Mouse (Mus musculus) limb, embryonic 10.5 days (tissue): ENCODE data around the gene Atp5f1. TPM values are rescaled to one million over a fixed set of nuclear protein-coding genes. Genes with fewer than 3 reads are reported as not detected.
"Not testable (repeated sequence)": the region's sequence is repeated elsewhere in the genome, so short reads cannot be mapped to it uniquely, and the experiment has no call there.

ENCODE experiments used
- DNase-seq: peaks from one replicate; pipeline ENCODE4 v3.0.0-alpha.2; 2017; ENCODE audit warnings: low spot score
- H3K27ac ChIP-seq: fragments of 300-500 bp; sonication (generic); 2 replicates; pipeline ENCODE4 v1.5.1; 2016; ENCODE audit warnings: mild to moderate bottlenecking
- H3K27me3 ChIP-seq: fragments of 300-500 bp; sonication (generic); 2 replicates; pipeline ENCODE4 v1.6.1; 2016; ENCODE audit warnings: low read depth, mild to moderate bottlenecking; ENCODE audit not compliant: poor library complexity, severe bottlenecking
- H3K36me3 ChIP-seq: fragments of 300-500 bp; sonication (generic); 2 replicates; pipeline ENCODE4 v1.6.1; 2016; ENCODE audit warnings: mild to moderate bottlenecking, moderate library complexity
- H3K4me1 ChIP-seq: fragments of 300-500 bp; sonication (generic); 2 replicates; pipeline ENCODE4 v1.6.1; 2016
- H3K4me3 ChIP-seq: fragments of 300-500 bp; sonication (generic); 2 replicates; pipeline ENCODE4 v1.5.1; 2016; ENCODE audit warnings: mild to moderate bottlenecking, moderate library complexity
- H3K9me3 ChIP-seq: fragments of 300-500 bp; sonication (generic); replicated peaks from 2 replicates; pipeline ENCODE4 v1.6.1; 2016; ENCODE audit warnings: mild to moderate bottlenecking
- whole genome bisulfite sequencing: fragments of 180-500 bp; shearing (Covaris S2); methylation state at CpG from one replicate; pipeline ENCODE4 v1.1.7; 2016; 5-methylcytosine and 5-hydroxymethylcytosine counted together
- polyA plus RNA-seq: library from polyadenylated mRNA; unstranded; fragments of >200 nt; fragmentation: Nextera tagmentation; extraction: Ambion mirVana; gene quantifications from 2 replicates; pipeline ENCODE4 v1.2.1, GENCODE M21; 2016

The Atp5f1 gene
- polyA plus RNA-seq = 464 and 473 TPM in 2 replicates

DNA sequence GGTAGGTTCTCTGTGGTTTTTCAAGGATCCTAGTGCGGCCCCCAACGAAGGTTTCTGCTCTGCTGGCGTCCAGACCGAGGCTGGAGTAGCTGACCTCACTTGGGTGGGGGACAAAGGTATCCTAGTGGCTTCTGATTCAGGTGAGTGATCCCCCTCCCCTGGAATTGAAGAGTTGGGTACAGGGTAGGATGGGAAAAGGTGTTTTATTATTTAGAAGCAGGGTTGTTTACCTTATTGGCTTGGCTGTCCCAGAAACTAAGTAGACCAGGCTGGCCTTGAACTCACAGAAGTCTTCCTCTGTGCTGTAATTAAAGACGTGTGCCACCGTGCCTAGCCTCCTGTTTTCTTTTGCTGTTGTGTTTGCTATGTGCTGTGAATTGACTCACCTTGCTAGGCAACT, at the start of gene Atp5f1:
Atp5f1 (minus strand) TSS at position 101 of the 400 bp plus-strand sequence.
- peak within 1 kb of the TSS; percentile 94 for H3K27ac ChIP-seq
- no peaks in the 10 kb centered on the region for H3K9me3 ChIP-seq
- H3K36me3 ChIP-seq = peaks cover 73% of the 10 kb centered on the region
- no peaks in the 10 kb centered on the region for H3K27me3 ChIP-seq
- DNase-seq = no peak
- 6% methylated on average over 6 of the region's 6 CpGs for WGBS
- peak within 1 kb of the TSS; percentile 94 for H3K4me3 ChIP-seq
- H3K4me1 ChIP-seq = peaks cover 16% of the 10 kb centered on the region

DNA sequence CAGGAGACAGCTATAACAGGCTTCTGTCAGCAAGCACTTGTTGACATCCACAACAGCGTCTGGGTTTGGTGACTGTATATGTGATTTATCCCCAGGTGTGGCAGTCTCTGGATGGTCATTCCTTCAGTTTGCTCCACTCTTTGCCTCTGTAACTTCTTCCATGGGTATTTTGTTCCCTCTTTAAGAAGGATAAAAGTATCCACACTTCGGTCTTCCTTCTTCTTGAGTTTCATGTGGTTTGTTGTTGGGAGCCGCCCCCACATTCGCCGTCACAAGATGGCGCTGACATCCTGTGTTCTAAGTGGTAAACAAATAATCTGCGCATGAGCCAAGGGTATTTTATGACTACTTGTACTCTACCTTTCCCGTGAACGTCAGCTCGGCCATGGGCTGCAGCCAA, 43.5 kb upstream of the Atp5f1 start:
- H3K4me1 ChIP-seq = not testable (repeated sequence)
- 59% methylated on average over 10 of the region's 10 CpGs for WGBS

DNA sequence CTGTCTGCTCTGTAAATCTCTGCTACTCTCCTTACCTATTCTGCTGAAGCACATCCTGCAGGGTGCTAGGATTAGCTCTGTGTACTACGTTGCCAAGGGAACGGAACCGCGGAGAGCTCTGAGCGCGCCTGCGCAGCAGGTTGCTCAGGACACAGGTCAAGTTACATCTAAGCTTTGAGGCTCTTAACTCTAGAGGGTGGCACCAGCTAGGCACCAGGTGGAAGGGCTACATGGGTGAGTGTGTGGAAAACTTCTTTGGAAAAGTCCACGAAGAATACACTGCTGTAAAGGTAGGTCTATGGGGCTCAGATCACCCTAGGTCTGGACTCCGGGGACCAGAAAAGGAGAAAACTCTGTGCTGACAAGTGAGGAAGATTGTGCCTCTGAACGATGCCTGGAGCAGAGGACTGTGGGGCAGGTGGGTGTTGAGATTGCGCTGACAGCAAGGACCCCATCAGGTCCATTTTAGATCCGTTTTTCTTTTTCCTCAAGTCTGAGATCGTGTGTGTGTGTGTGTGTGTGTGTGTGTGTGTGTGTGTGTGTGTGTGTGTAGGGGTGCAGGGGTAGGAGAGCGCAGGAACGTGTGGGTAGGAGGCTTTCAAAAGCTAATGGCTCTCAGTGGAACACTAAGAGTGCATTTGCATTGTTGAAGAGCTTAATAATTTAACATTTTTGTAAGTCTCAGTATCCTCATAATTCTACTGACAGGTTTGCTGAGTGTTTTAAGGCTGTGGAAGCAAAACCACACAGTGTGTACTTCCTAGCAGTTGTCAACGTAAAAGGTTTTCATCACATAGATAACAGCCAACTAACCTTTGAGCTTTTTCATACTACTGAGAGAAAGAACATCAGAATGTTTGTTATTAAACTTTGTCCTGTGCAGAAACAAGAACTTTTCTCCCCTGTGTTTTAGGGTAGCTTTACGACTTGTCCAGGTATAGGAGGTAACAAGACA, 41.8 kb upstream of the Atp5f1 start:
- no peak overlapping the region for H3K27ac ChIP-seq

More for the DNA sequence above, 43.5 kb upstream of the Atp5f1 start:
- H3K9me3 ChIP-seq, H3K27me3 ChIP-seq, H3K4me3 ChIP-seq, H3K27ac ChIP-seq, DNase-seq, H3K36me3 ChIP-seq: not testable (repeated sequence)

DNA sequence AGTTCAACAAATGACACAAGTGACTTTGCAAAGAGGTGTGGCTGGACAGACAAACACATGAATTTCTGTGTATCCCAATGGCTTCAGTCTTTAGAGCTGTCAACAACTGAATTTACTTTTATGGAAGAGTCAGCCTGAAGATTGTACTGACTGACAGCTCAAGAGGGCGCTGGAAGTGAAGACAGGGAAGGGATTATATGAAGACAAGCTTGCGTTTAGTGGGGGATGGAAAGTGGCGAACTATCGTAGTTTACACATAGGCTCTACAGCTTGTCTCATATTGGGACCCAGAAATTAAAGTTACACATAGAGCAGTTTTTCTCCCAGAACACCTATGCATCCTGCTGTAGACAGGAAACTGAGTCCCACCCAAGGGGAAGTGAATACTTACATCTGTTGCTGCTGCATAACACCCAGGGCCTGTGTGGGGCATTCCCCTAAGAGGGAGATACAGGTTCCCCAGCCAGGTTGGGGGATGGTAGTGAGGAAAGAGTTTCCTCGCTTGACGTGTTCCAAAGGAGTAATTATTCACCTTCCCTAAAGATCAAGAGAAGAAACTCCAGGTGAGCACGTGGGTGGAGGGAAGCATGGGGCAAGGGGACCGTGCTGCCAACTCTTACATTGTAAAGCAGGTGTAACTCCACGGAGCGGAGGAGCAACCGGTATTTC, 40.9 kb upstream of the Atp5f1 start:
- no peak for DNase-seq
- WGBS = 21% methylated on average over 11 of the region's 11 CpGs
- no peaks in the 10 kb centered on the region for H3K36me3 ChIP-seq
- H3K27me3 ChIP-seq = no peaks in the 10 kb centered on the region
- peak overlapping the region; percentile 34 for H3K4me3 ChIP-seq
- H3K27ac ChIP-seq = no peak overlapping the region
- H3K9me3 ChIP-seq = no peaks in the 10 kb centered on the region
- H3K4me1 ChIP-seq = peaks cover 9% of the 10 kb centered on the region

More for the DNA sequence above, 41.8 kb upstream of the Atp5f1 start:
- Histone ChIP-seq H3K36me3 (no peaks in the 10 kb centered on the region), H3K27me3 (no peaks in the 10 kb centered on the region), H3K4me1 (peaks cover 9% of the 10 kb centered on the region), H3K4me3 (peak overlapping the region; percentile 34), H3K9me3 (no peaks in the 10 kb centered on the region)
- DNase-seq = peak; percentile 67
- 25% methylated on average over 17 of the region's 17 CpGs for WGBS

DNA sequence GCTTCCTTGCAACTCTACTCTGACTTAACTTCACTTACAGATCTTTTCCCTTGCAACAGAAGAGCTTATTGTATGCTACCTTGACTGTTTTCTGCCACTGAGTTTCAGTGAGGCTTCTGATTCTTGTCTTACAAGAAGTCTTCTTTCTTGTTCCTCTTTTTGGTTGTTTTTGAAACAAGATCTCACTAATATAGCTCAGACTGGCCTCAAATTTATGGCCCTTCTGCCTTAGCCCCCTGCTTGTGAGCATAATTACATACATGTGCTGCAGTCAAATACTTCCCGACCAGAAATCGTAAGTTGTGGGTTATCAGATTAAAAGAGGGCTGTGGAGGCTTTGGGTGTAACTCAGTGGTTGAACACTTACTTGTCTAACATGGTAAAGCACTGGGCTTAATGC, 34.8 kb upstream of the Atp5f1 start:
- Histone ChIP-seq H3K4me1 (0 out of 2 replicates have a peak, but pooled peaks cover 2% of the 10 kb centered on the region), H3K27ac (no peak overlapping the region), H3K27me3 (no peaks in the 10 kb centered on the region), H3K4me3 (no peak overlapping the region), H3K9me3 (no peaks in the 10 kb centered on the region), H3K36me3 (no peaks in the 10 kb centered on the region)
- 31% methylated on average over 2 of the region's 2 CpGs for WGBS
- no peak for DNase-seq

DNA sequence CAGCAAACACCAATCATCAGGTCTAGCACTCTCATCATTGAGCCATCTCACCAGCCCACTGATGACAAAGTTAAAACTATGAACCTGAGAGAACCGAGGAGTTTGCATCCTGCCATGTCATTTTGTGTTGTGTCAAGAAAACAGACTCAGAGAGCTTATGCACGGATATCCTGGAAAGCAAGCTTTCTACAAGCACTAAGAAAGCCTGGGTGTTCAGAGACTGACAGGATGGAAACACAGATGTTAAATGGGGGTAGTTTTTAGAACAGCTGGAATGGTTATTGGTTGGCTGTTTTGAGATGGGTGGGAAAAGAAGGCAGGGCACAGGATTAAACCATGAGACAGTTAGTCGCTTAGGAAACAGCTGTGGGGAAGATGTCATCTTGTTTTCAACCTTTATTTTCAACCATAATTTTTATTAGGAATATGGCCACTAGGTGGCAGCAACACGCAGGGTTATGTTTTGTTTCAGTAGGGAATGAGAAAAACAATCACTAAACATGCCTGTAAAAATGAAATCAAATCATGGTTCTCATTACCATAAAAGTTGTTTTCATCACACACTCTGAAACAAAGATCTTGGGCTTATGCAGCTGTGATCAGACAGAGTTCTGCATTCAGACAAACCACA, 31.9 kb upstream of the Atp5f1 start:
- WGBS = 40% methylated on average over 4 of the region's 4 CpGs
- peak; percentile 46 for DNase-seq

DNA sequence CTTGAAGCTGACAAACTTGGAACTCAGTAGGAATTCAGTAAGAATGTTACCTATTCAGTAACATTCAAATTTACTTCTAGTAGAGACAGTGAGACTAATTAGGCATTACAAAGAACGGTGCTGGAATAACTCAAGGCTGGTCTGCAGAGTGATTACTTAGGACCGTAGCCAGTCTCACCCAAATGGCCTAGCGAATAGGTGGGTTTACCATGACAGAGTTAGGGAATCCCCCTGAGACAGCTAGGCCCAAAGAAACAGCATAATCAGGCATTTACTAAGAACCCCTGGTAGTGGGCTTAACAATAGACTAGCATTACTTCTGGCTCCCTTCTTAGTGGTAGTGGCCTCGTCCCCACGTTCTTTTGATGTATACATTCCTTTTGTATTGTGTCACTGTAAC, 29.7 kb upstream of the Atp5f1 start:
- not testable (repeated sequence) for H3K27ac ChIP-seq, H3K9me3 ChIP-seq, H3K36me3 ChIP-seq, H3K4me3 ChIP-seq, H3K4me1 ChIP-seq, DNase-seq, H3K27me3 ChIP-seq
- WGBS = 74% methylated on average over 5 of the region's 5 CpGs

More for the DNA sequence above, 31.9 kb upstream of the Atp5f1 start:
- no peaks in the 10 kb centered on the region for H3K9me3 ChIP-seq
- H3K36me3 ChIP-seq = no peaks in the 10 kb centered on the region
- H3K4me3 ChIP-seq = no peak overlapping the region
- 0 out of 2 replicates have a peak, but pooled peaks cover 2% of the 10 kb centered on the region for H3K4me1 ChIP-seq
- no peak overlapping the region for H3K27ac ChIP-seq
- no peaks in the 10 kb centered on the region for H3K27me3 ChIP-seq

DNA sequence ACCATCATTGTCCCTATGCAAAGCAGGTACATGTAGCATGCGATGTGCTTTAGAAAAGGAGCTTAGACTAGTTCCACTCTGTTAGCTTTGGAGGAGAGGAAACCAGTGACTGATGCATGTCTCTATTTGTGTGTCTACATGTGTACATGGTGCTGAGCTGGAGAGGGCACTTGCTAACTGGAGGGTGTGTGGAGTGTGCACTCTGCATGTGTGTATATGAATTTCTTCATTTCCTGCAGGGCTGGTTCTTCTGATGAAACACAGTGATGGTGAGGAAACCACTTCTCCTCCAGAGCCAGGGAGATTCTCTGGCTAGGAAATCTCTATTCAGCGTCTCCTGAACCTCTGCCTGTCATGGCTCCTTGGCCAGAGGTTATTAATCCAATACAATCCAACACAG, 14.3 kb upstream of the Atp5f1 start:
- no peaks in the 10 kb centered on the region for H3K9me3 ChIP-seq

DNA sequence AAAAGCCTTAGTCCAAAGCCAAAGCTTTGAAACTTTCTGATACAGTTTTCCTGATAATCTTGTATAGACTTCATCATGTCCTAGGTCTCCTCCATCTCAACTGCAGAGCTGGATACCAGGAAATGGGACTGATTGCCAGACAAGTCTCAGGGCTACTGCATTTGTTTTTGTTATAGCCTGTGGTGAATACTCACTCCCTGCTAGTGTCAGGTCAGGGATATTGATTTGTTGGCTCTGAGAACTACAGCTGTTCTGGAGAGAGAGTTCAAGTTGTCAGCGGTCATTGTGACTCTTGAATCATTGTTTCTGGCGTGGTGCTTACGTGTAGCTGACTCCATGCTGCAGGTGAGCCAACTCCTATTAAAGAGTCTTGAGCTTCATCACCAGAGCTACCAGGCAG, 13.5 kb upstream of the Atp5f1 start, which contains the start of gene Ovgp1:
Ovgp1 (plus strand) TSS at position 301 of the 400 bp plus-strand sequence.
- no peak within 1 kb of the TSS for H3K27ac ChIP-seq
- 83% methylated on average over 3 of the region's 3 CpGs for WGBS
- H3K9me3 ChIP-seq = no peaks in the 10 kb centered on the region
- H3K4me1 ChIP-seq = no peaks in the 10 kb centered on the region
- peaks cover 28% of the 10 kb centered on the region for H3K36me3 ChIP-seq
- no peak within 1 kb of the TSS for H3K4me3 ChIP-seq
- H3K27me3 ChIP-seq = no peaks in the 10 kb centered on the region
- no peak for DNase-seq

More for the DNA sequence above, 14.3 kb upstream of the Atp5f1 start:
- no peak overlapping the region for H3K27ac ChIP-seq
- no peaks in the 10 kb centered on the region for H3K27me3 ChIP-seq
- WGBS = 94% methylated on average over 2 of the region's 2 CpGs
- H3K4me1 ChIP-seq = no peaks in the 10 kb centered on the region
- H3K36me3 ChIP-seq = peaks cover 21% of the 10 kb centered on the region
- no peak for DNase-seq
- no peak overlapping the region for H3K4me3 ChIP-seq

DNA sequence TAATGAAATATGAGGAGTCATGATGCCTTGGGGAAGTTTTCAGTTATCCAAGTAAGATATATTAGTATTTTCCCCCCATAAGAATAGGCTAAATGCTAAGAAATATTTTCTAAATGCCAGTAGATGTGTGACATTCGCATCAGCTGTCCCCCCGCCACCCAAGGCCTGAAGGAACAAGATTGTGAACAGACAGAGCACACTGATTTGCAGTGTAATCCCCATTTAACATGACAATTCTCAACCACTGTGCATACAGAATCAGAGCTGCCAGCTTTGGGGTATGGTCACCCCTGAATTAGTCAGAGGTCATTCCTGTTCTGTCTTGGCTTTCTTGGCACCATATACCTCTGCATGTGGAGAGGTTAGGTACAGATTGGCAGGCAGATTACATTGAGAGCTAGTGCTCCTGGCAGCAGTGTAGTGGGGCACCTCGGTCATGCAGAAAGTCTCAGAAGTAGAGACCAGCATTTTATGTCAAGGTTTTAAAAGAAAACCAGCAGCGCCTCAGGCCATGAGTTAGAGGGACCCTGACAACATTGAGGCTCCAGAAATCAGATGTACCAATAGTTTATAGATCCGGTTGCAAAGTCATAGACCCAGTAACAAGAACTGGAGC, 12.0 kb upstream of the Atp5f1 start:
- 84% methylated on average over 5 of the region's 5 CpGs for WGBS
- Histone ChIP-seq H3K27ac (no peak overlapping the region), H3K4me3 (no peak overlapping the region), H3K27me3 (no peaks in the 10 kb centered on the region), H3K4me1 (no peaks in the 10 kb centered on the region), H3K9me3 (no peaks in the 10 kb centered on the region), H3K36me3 (peaks cover 43% of the 10 kb centered on the region)
- no peak for DNase-seq

DNA sequence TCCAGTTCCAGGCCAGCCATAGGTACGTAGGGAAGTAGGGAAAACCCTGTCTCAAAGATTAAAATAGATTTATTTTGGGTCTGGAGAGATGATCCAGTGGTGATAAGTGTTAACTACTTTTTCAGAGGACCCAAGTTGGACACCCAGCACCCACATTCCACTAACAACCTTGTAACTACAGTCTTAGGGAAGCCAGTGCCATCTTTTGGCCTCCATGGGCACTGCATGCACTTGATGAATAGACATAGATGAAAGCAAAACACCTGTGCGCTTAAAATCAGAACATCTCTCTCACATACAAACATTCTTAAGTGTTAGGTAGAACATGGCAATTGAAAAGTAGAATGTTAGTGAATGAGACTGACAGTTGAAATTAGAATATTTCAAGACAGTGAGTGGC, 801 bp upstream of the Atp5f1 start:
- no peaks in the 10 kb centered on the region for H3K9me3 ChIP-seq
- H3K4me3 ChIP-seq = peak overlapping the region; percentile 94
- peaks cover 73% of the 10 kb centered on the region for H3K36me3 ChIP-seq
- no peaks in the 10 kb centered on the region for H3K27me3 ChIP-seq
- H3K4me1 ChIP-seq = peaks cover 16% of the 10 kb centered on the region
- WGBS = 90% methylated on average over 2 of the region's 2 CpGs
- no peak overlapping the region for H3K27ac ChIP-seq
- no peak for DNase-seq

DNA sequence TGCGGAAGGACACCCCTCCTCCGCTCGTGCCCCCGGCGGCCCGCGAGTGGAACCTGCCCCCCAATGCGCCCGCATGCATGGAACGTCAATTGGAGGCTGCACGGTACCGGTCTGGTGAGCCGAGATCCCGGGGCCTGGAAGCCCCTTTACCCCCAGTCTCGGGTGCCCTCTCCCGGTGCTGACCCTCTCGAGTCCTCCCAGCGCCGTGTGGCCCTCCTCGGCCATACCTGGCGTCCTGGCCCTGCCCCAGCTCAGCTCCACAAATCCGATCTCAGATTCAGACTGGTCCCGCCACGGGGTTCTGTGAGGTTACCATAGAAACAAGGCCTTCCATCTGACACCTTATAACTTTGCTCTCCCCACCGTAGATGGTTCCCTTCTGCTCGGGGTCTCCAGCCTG, 314 bp downstream of the Atp5f1 start:
- H3K9me3 ChIP-seq = no peaks in the 10 kb centered on the region
- no peak for DNase-seq
- H3K4me3 ChIP-seq = peak overlapping the region; percentile 94
- peaks cover 16% of the 10 kb centered on the region for H3K4me1 ChIP-seq
- no peaks in the 10 kb centered on the region for H3K27me3 ChIP-seq
- WGBS = 1% methylated on average over 26 of the region's 26 CpGs
- peak overlapping the region; percentile 94 for H3K27ac ChIP-seq
- H3K36me3 ChIP-seq = peaks cover 73% of the 10 kb centered on the region
